Mouse (Mus musculus) stomach, embryonic 16.5 days (tissue): ENCODE measurements around the gene Rhoh. TPM values are rescaled to one million over a fixed set of nuclear protein-coding genes. Genes with fewer than 3 reads are reported as not detected.

ENCODE experiments used
- ATAC-seq: fragments of 200-750 bp; cut with Nextera tagmentation; 2 replicates; pipeline ENCODE4 v1.8.0; 2017; ENCODE audit warnings: moderate number of reproducible peaks, moderate TSS enrichment; ENCODE audit not compliant: insufficient read depth, low FRiP score
- H3K27ac ChIP-seq: fragments of 300-500 bp; sonication (generic); 2 replicates; pipeline ENCODE4 v1.5.1; 2014; ENCODE audit warnings: low read length
- H3K27me3 ChIP-seq: fragments of 300-500 bp; sonication (generic); 2 replicates; pipeline ENCODE4 v1.6.1; 2014; ENCODE audit warnings: low read length, control low read depth, mixed read lengths; ENCODE audit not compliant: control insufficient read depth, insufficient read depth
- H3K36me3 ChIP-seq: fragments of 300-500 bp; sonication (generic); 2 replicates; pipeline ENCODE4 v1.6.1; 2014; ENCODE audit warnings: low read length; ENCODE audit not compliant: control insufficient read depth, insufficient read depth
- H3K4me1 ChIP-seq: fragments of 300-500 bp; sonication (generic); 2 replicates; pipeline ENCODE4 v1.6.1; 2014; ENCODE audit warnings: low read length, control low read depth, mixed read lengths; ENCODE audit not compliant: control insufficient read depth, insufficient read depth
- H3K4me2 ChIP-seq: fragments of 300-500 bp; sonication (generic); 2 replicates; pipeline ENCODE4 v1.6.1; 2014; ENCODE audit warnings: low read depth, low read length, mixed read lengths
- H3K4me3 ChIP-seq: fragments of 300-500 bp; sonication (generic); replicated peaks from 2 replicates; pipeline ENCODE4 v1.5.1; 2014; ENCODE audit warnings: mild to moderate bottlenecking, low read length
- H3K9ac ChIP-seq: fragments of 300-500 bp; sonication (generic); 2 replicates; pipeline ENCODE4 v1.6.1; 2014; ENCODE audit warnings: low read length
- H3K9me3 ChIP-seq: fragments of 300-500 bp; sonication (generic); replicated peaks from 2 replicates; pipeline ENCODE4 v1.6.1; 2016; ENCODE audit warnings: low read length, control low read depth; ENCODE audit not compliant: control insufficient read depth
- WGBS: fragments of 180-500 bp; shearing (Covaris S2); extraction: QIAGEN DNeasy Blood & Tissue Kit; methylation state at CpG from one replicate; pipeline ENCODE4 v1.1.7; 2014; 5-methylcytosine and 5-hydroxymethylcytosine counted together
- polyA plus RNA-seq: library from polyadenylated mRNA; unstranded; fragments of >200 nt; fragmentation: Nextera tagmentation; extraction: Ambion mirVana; gene quantifications from 2 replicates; pipeline ENCODE4 v1.2.1, GENCODE M21; 2015

Gene Rhoh
- polyA plus RNA-seq, 1 experiment from 2014 or later: 1.4 TPM

- no peak for ATAC-seq
- Histone ChIP-seq H3K4me1 (no peaks in the 10 kb centered on the region), H3K27ac (no peak overlapping the region), H3K27me3 (no peaks in the 10 kb centered on the region), H3K9ac (no peak overlapping the region), H3K9me3 (no peaks in the 10 kb centered on the region), H3K36me3 (no peaks in the 10 kb centered on the region), H3K4me3 (no peak overlapping the region), H3K4me2 (no peak overlapping the region)
- WGBS: 83% methylated on average over 2 of the region's 2 CpGs
Measured at GRCm38 (mm10) chr5:65881254-65881653, 20.2 kb downstream of the Rhoh start.

- no peak overlapping the region for H3K27ac ChIP-seq
- ATAC-seq: no peak
- H3K4me3 ChIP-seq: no peak overlapping the region
- H3K27me3 ChIP-seq: no peaks in the 10 kb centered on the region
- no peak overlapping the region for H3K4me2 ChIP-seq
- no peak overlapping the region for H3K9ac ChIP-seq
- no peaks in the 10 kb centered on the region for H3K9me3 ChIP-seq
- H3K4me1 ChIP-seq: no peaks in the 10 kb centered on the region
- no peaks in the 10 kb centered on the region for H3K36me3 ChIP-seq
- 79% methylated on average over 10 of the region's 10 CpGs for WGBS
Measured at GRCm38 (mm10) chr5:65882476-65883205, 21.6 kb downstream of the Rhoh start.

GRCm38 (mm10) chr5:65883355-65883754 lies 22.3 kb downstream of the Rhoh start:
- no peaks in the 10 kb centered on the region for H3K4me1 ChIP-seq
- no peaks in the 10 kb centered on the region for H3K9me3 ChIP-seq
- H3K27me3 ChIP-seq: no peaks in the 10 kb centered on the region
- H3K4me2 ChIP-seq: no peak overlapping the region
- H3K36me3 ChIP-seq: no peaks in the 10 kb centered on the region
- H3K4me3 ChIP-seq: no peak overlapping the region
- H3K9ac ChIP-seq: no peak overlapping the region
- no peak overlapping the region for H3K27ac ChIP-seq
- 42% methylated on average over 5 of the region's 5 CpGs for WGBS
- ATAC-seq: no peak

- no peak for ATAC-seq
- Histone ChIP-seq H3K4me1 (no peaks in the 10 kb centered on the region), H3K27ac (no peak overlapping the region), H3K4me2 (no peak overlapping the region), H3K9me3 (no peaks in the 10 kb centered on the region), H3K9ac (no peak overlapping the region), H3K4me3 (no peak overlapping the region), H3K27me3 (no peaks in the 10 kb centered on the region), H3K36me3 (no peaks in the 10 kb centered on the region)
- 83% methylated on average over 15 of the region's 15 CpGs for WGBS
Measured at GRCm38 (mm10) chr5:65885699-65886443, 24.9 kb downstream of the Rhoh start.

GRCm38 (mm10) chr5:65888102-65888501 lies 27.1 kb downstream of the Rhoh start:
- ATAC-seq: no peak
- Histone ChIP-seq H3K27ac (no peak overlapping the region), H3K9ac (no peak overlapping the region), H3K4me1 (no peaks in the 10 kb centered on the region), H3K9me3 (no peaks in the 10 kb centered on the region), H3K4me3 (no peak overlapping the region), H3K27me3 (no peaks in the 10 kb centered on the region), H3K4me2 (no peak overlapping the region), H3K36me3 (no peaks in the 10 kb centered on the region)
- WGBS: 84% methylated on average over 5 of the region's 5 CpGs

- Histone ChIP-seq H3K4me2 (no peak overlapping the region), H3K4me1 (no peaks in the 10 kb centered on the region), H3K36me3 (no peaks in the 10 kb centered on the region), H3K27ac (peak overlapping the region; percentile 48), H3K9ac (no peak overlapping the region), H3K9me3 (no peaks in the 10 kb centered on the region), H3K27me3 (no peaks in the 10 kb centered on the region), H3K4me3 (no peak overlapping the region)
- ATAC-seq: peak; percentile 80
- 51% methylated on average over 5 of the region's 5 CpGs for WGBS
Measured at GRCm38 (mm10) chr5:65888998-65889397, 28.0 kb downstream of the Rhoh start.

- ATAC-seq: no peak
Measured at GRCm38 (mm10) chr5:65891251-65891826, 30.3 kb downstream of the Rhoh start.

GRCm38 (mm10) chr5:65895121-65895692 lies 34.2 kb downstream of the Rhoh start:
- WGBS: 81% methylated on average over 6 of the region's 6 CpGs
- Histone ChIP-seq H3K4me2 (no peak overlapping the region), H3K36me3 (no peaks in the 10 kb centered on the region), H3K27ac (no peak overlapping the region), H3K27me3 (no peaks in the 10 kb centered on the region), H3K4me1 (no peaks in the 10 kb centered on the region), H3K9me3 (no peaks in the 10 kb centered on the region), H3K4me3 (no peak overlapping the region), H3K9ac (no peak overlapping the region)
- ATAC-seq: no peak

More at GRCm38 (mm10) chr5:65891251-65891826, 30.3 kb downstream of the Rhoh start:
- Histone ChIP-seq H3K4me2 (no peak overlapping the region), H3K27ac (no peak overlapping the region), H3K9ac (no peak overlapping the region), H3K27me3 (no peaks in the 10 kb centered on the region), H3K9me3 (no peaks in the 10 kb centered on the region), H3K4me1 (no peaks in the 10 kb centered on the region), H3K36me3 (no peaks in the 10 kb centered on the region), H3K4me3 (no peak overlapping the region)
- 85% methylated on average over 14 of the region's 14 CpGs for WGBS

GRCm38 (mm10) chr5:65895764-65896163 lies 34.8 kb downstream of the Rhoh start:
- no peak overlapping the region for H3K4me2 ChIP-seq
- WGBS: 87% methylated on average over 7 of the region's 7 CpGs
- no peak overlapping the region for H3K9ac ChIP-seq
- H3K27ac ChIP-seq: no peak overlapping the region
- ATAC-seq: no peak
- H3K36me3 ChIP-seq: no peaks in the 10 kb centered on the region
- no peak overlapping the region for H3K4me3 ChIP-seq
- no peaks in the 10 kb centered on the region for H3K9me3 ChIP-seq
- no peaks in the 10 kb centered on the region for H3K27me3 ChIP-seq
- H3K4me1 ChIP-seq: no peaks in the 10 kb centered on the region
